Mouse (Mus musculus) spleen, adult 2 months (tissue): ENCODE measurements around the gene Hcfc1r1. TPM values are rescaled to one million over a fixed set of nuclear protein-coding genes. Genes with fewer than 3 reads are reported as not detected.

Source experiments
- DNase-seq, 2 experiments: peaks; one replicate each; pipeline versions ENCODE4 v3.0.0 to v3.0.0-alpha.2; 2012 to 2021; ENCODE audit warnings: low spot score in 2 of 2, low read depth in 1 of 2
- H3K27ac ChIP-seq: fragments of 200-500 bp; 2 replicates; pipeline ENCODE4 v1.5.1; 2012; ENCODE audit warnings: low read length, inconsistent platforms; ENCODE audit not compliant: insufficient read depth
- H3K27me3 ChIP-seq: fragments of 200-500 bp; 2 replicates; pipeline ENCODE4 v1.6.1; 2012; ENCODE audit warnings: mild to moderate bottlenecking, moderate library complexity, low read length, inconsistent platforms; ENCODE audit not compliant: control insufficient read depth, insufficient read depth
- H3K36me3 ChIP-seq: fragments of 200-500 bp; 2 replicates; pipeline ENCODE4 v1.6.1; 2012; ENCODE audit warnings: mild to moderate bottlenecking, low read length, inconsistent platforms; ENCODE audit not compliant: control insufficient read depth, insufficient read depth
- H3K4me1 ChIP-seq: fragments of 200-500 bp; 2 replicates; pipeline ENCODE4 v1.6.1; 2011; ENCODE audit warnings: inconsistent platforms; ENCODE audit not compliant: control insufficient read depth, insufficient read depth, insufficient read length
- H3K4me3 ChIP-seq: fragments of 200-500 bp; 2 replicates; pipeline ENCODE4 v1.5.1; 2011; ENCODE audit warnings: mild to moderate bottlenecking, inconsistent platforms; ENCODE audit not compliant: insufficient read depth, insufficient read length; ENCODE audit errors: extremely low read depth
- CTCF ChIP-seq: fragments of 200-500 bp; IDR thresholded peaks from 2 replicates; pipeline ENCODE4 v1.5.1; 2011; ENCODE audit warnings: mild to moderate bottlenecking, inconsistent platforms; ENCODE audit not compliant: insufficient read depth, insufficient read length, insufficient replicate concordance; ENCODE audit errors: extremely low read depth
- POLR2A ChIP-seq: fragments of 200-500 bp; IDR thresholded peaks from 2 replicates; pipeline ENCODE4 v1.6.1; 2011; ENCODE audit warnings: low read depth, low read length, inconsistent platforms
- WGBS: fragments of 180-500 bp; shearing (Covaris S2); methylation state at CpG from one replicate; pipeline ENCODE4 v1.1.7; 2018; 5-methylcytosine and 5-hydroxymethylcytosine counted together
- polyA plus RNA-seq: library from polyadenylated mRNA; depleted of rRNA; stranded (reverse); fragments of >200 nt; gene quantifications from 2 replicates; pipeline ENCODE4 v1.2.3, GENCODE M21; 2012; rRNA removed

Hcfc1r1 gene
- polyA plus RNA-seq, 1 experiment: 75.0 TPM

DNA sequence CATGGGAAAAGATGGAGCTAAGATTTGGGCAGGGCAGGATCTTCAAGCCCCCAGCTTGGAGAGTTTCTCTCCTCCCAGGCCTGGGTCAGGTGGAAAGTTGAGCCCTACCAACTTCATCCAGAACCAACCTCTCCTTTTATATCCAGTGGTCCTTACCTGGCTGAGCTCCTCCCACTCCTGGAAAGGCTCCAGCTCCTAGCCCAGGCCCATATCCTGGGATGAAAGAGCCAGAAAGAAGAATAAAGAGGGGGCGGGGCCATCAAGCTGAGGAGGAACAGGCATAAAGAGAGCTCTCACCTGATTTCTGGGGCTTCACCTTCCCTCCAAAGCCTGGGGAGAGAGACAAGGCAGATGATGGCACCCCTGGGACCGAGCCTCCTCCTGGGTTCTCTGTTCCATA lies 43.6 kb downstream of the Hcfc1r1 start:
- 84% methylated on average over 2 of the region's 2 CpGs for WGBS

GRCm38 (mm10) chr17:23719455-23719854 lies 46.1 kb downstream of the Hcfc1r1 start:
- H3K36me3 ChIP-seq: no peaks in the 10 kb centered on the region
- H3K27me3 ChIP-seq: no peaks in the 10 kb centered on the region
- no peak for DNase-seq
- H3K4me3 ChIP-seq: no peak overlapping the region
- no peaks in the 10 kb centered on the region for H3K4me1 ChIP-seq
- 73% methylated on average over 1 of the region's 1 CpGs for WGBS
- no peak overlapping the region for H3K27ac ChIP-seq
- TF ChIP-seq POLR2A (no peak), CTCF (no peak)

More for the DNA sequence above, 43.6 kb downstream of the Hcfc1r1 start:
- no peak overlapping the region for H3K4me3 ChIP-seq
- H3K36me3 ChIP-seq: no peaks in the 10 kb centered on the region
- H3K4me1 ChIP-seq: no peaks in the 10 kb centered on the region
- no peak for DNase-seq
- TF ChIP-seq POLR2A: no peak
- no peak for TF ChIP-seq CTCF
- H3K27ac ChIP-seq: no peak overlapping the region
- H3K27me3 ChIP-seq: no peaks in the 10 kb centered on the region

- Histone ChIP-seq H3K36me3 (no peaks in the 10 kb centered on the region), H3K4me1 (peaks cover 4% of the 10 kb centered on the region; the same call in 1 of the 2 replicates), H3K27ac (no peak overlapping the region), H3K27me3 (no peaks in the 10 kb centered on the region), H3K4me3 (no peak overlapping the region)
- DNase-seq: no peak
- TF ChIP-seq POLR2A (no peak), CTCF (no peak)
- 86% methylated on average over 2 of the region's 2 CpGs for WGBS
Observed at GRCm38 (mm10) chr17:23721886-23722285, 48.5 kb downstream of the Hcfc1r1 start.

DNA sequence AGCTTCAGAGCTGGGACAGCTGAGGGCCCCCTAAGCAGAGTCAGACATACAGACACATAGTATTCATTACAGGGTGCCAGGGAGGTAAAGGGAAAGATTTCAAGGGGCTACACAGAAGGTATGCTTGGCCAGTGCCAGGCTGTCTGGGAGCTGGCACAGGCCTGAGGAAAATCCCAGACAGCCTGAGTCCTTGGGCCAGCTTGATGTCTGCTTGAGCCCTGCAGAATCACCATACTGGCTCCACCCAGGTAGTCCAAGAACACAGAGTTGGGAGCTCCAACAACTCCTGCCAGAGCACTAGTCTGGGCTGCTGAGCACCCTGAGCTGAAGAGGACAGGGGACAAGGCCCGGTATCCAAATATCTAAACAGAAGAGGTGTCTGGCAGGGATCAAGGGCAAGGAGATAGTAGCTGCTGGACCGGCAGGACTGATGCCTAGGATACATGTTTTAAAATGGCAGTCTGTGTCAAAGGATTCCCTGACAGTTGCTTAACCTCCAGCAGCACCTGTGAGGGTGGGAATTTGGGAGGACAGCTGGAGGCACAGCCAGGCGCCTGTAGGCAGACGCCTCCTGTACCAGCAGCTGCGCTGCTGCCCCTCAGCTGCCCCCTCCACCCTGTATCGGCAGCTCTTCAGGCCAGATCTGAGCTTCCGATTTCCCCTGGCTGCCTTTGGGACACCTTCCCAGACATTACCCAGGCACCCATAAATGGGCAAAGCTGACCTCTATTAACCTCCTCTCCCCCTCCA lies 49.2 kb downstream of the Hcfc1r1 start, which contains the start of gene 1520401A03Rik:
Gene 1520401A03Rik, minus strand, starts transcription at position 408 of the 750 bp plus-strand sequence.
- 91% methylated on average over 7 of the region's 7 CpGs for WGBS
- H3K4me1 ChIP-seq: peaks cover 4% of the 10 kb centered on the region; the same call in 1 of the 2 replicates
- no peaks in the 10 kb centered on the region for H3K36me3 ChIP-seq
- no peak for DNase-seq
- no peaks in the 10 kb centered on the region for H3K27me3 ChIP-seq
- no peak for TF ChIP-seq CTCF
- TF ChIP-seq POLR2A: no peak
- H3K27ac ChIP-seq: no peak within 1 kb of the TSS
- H3K4me3 ChIP-seq: no peak within 1 kb of the TSS

Other genes starting within 250 kb of the Hcfc1r1 start
- gene Vmn2r117, start 193.9 kb upstream of the Hcfc1r1 start, polyA plus RNA-seq: not detected in 2 replicates
- gene Zfp213, start 109.4 kb upstream of the Hcfc1r1 start, polyA plus RNA-seq: 11.8 and 17.2 TPM in 2 replicates
- gene Zfp13, start 74.1 kb upstream of the Hcfc1r1 start, polyA plus RNA-seq: 2.9 and 3.4 TPM in 2 replicates
- gene Zscan10, start 72.7 kb upstream of the Hcfc1r1 start, polyA plus RNA-seq: 0.06 TPM in 1 of 2 replicates, not detected in the other
- 1.3 and 2.0 TPM in 2 replicates for gene Mmp25, start 28.3 kb upstream of the Hcfc1r1 start, polyA plus RNA-seq
- 0.16 and 0.25 TPM in 2 replicates for gene Bicdl2, start 13.1 kb upstream of the Hcfc1r1 start, polyA plus RNA-seq
- 24.8 and 31.1 TPM in 2 replicates for gene Thoc6, start 286 bp downstream of the Hcfc1r1 start, polyA plus RNA-seq
- gene Tnfrsf12a, start 3.9 kb downstream of the Hcfc1r1 start, polyA plus RNA-seq: 3.8 and 4.9 TPM in 2 replicates
- gene Cldn6, start 5.7 kb downstream of the Hcfc1r1 start, polyA plus RNA-seq: 0.18 and 0.32 TPM in 2 replicates
- gene Cldn9, start 10.4 kb downstream of the Hcfc1r1 start, polyA plus RNA-seq: 0.15 and 0.19 TPM in 2 replicates
- gene 1520401A03Rik, start 49.2 kb downstream of the Hcfc1r1 start, polyA plus RNA-seq: not detected in 2 replicates
- gene Pkmyt1, start 52.7 kb downstream of the Hcfc1r1 start, polyA plus RNA-seq: 48.3 and 74.8 TPM in 2 replicates
- 13.8 and 22.0 TPM in 2 replicates for gene Paqr4, start 67.3 kb downstream of the Hcfc1r1 start, polyA plus RNA-seq
- 0.65 and 0.92 TPM in 2 replicates for gene Kremen2, start 72.2 kb downstream of the Hcfc1r1 start, polyA plus RNA-seq
- gene Flywch1, start 98.0 kb downstream of the Hcfc1r1 start, polyA plus RNA-seq: 17.4 and 21.2 TPM in 2 replicates
- gene Flywch2, start 112.5 kb downstream of the Hcfc1r1 start, polyA plus RNA-seq: 1.4 and 1.5 TPM in 2 replicates
- gene Srrm2, start 116.9 kb downstream of the Hcfc1r1 start, polyA plus RNA-seq: 601 and 671 TPM in 2 replicates
- 237 and 329 TPM in 2 replicates for gene Elob, start 155.5 kb downstream of the Hcfc1r1 start, polyA plus RNA-seq
- 0.08 and 0.09 TPM in 2 replicates for gene Prss33, start 162.5 kb downstream of the Hcfc1r1 start, polyA plus RNA-seq
- gene Prss32, start 170.3 kb downstream of the Hcfc1r1 start, polyA plus RNA-seq: 0.14 TPM in 1 of 2 replicates, not detected in the other
- 0.18 and 0.32 TPM in 2 replicates for gene Prss41, start 170.6 kb downstream of the Hcfc1r1 start, polyA plus RNA-seq
- not detected in 2 replicates for gene Prss21, start 194.5 kb downstream of the Hcfc1r1 start, polyA plus RNA-seq
- not detected in 2 replicates for gene Dcpp1, start 207.3 kb downstream of the Hcfc1r1 start, polyA plus RNA-seq
- gene Dcpp2, start 207.3 kb downstream of the Hcfc1r1 start, polyA plus RNA-seq: not detected in 2 replicates
- not detected in 2 replicates for gene Dcpp3, start 243.9 kb downstream of the Hcfc1r1 start, polyA plus RNA-seq